Mouse (Mus musculus) G1E (cell line): Measurements from ENCODE around the gene Ccser1. TPM values are rescaled to one million over a fixed set of nuclear protein-coding genes. Genes with fewer than 3 reads are reported as not detected.

ENCODE experiments used
- ATAC-seq: 2 replicates; pipeline ENCODE4 v1.8.0; 2016; ENCODE audit warnings: mild to moderate bottlenecking; ENCODE audit not compliant: insufficient number of reproducible peaks, poor library complexity, low FRiP score, severe bottlenecking; ENCODE audit errors: extremely low read depth
- DNase-seq: peaks from one replicate; pipeline ENCODE4 v3.0.0; 2012; ENCODE audit warnings: low spot score
- H3K27me3 ChIP-seq: 2 replicates; pipeline ENCODE4 v1.6.1; 2012; ENCODE audit warnings: mild to moderate bottlenecking, low read length, inconsistent platforms; ENCODE audit not compliant: insufficient read depth
- H3K36me3 ChIP-seq: replicated peaks from 2 replicates; pipeline ENCODE3; 2012; ENCODE audit warnings: mild to moderate bottlenecking, inconsistent platforms
- H3K4me1 ChIP-seq: 2 replicates; pipeline ENCODE4 v1.6.1; 2012; ENCODE audit warnings: low read depth, low read length, inconsistent platforms, mixed read lengths; ENCODE audit not compliant: insufficient read depth
- H3K4me3 ChIP-seq: 2 replicates; pipeline ENCODE4 v1.5.1; 2012; ENCODE audit warnings: low read depth, mild to moderate bottlenecking, inconsistent platforms, low read length, moderate library complexity, mixed read lengths
- H3K9me3 ChIP-seq: replicated peaks from 2 replicates; pipeline ENCODE4 v1.6.1; 2012; ENCODE audit warnings: inconsistent platforms
- CTCF ChIP-seq: IDR thresholded peaks from 2 replicates; pipeline ENCODE4 v1.5.1; 2012; ENCODE audit warnings: low read depth, low read length, inconsistent platforms, mixed read lengths
- GATA1 ChIP-seq: IDR thresholded peaks from 2 replicates; pipeline ENCODE4 v1.6.1; 2012; ENCODE audit warnings: borderline replicate concordance, low read length, inconsistent platforms, mixed read lengths
- GATA2 ChIP-seq: IDR thresholded peaks from 2 replicates; pipeline ENCODE4 v1.6.1; 2012; ENCODE audit warnings: low read depth, low read length, inconsistent platforms, borderline replicate concordance
- POLR2AphosphoS5 ChIP-seq: IDR thresholded peaks from 2 replicates; pipeline ENCODE4 v1.6.1; 2012; ENCODE audit warnings: low read depth, low read length, inconsistent platforms; ENCODE audit not compliant: insufficient replicate concordance
- TAL1 ChIP-seq: conservative IDR thresholded peaks from 2 replicates; pipeline ENCODE4 v1.6.1; 2012; ENCODE audit warnings: low read depth, low read length, inconsistent platforms, mixed read lengths
- polyA plus RNA-seq: library from polyadenylated mRNA; stranded (reverse); fragments of >175 nt; gene quantifications from 2 replicates; pipeline ENCODE4 v1.2.3, GENCODE M21; 2012
- total RNA-seq, 2 experiments: library from RNA; stranded (forward) in 1 of 2; stranded (reverse) in 1 of 2; fragments of 200-1000 nt in 1 of 2; fragments of >200 nt in 1 of 2; fragmentation: Nextera tagmentation in 1 of 2; gene quantifications; 2 replicates each; pipeline ENCODE4 v1.2.3; 2014 to 2017

Ccser1 gene
- total and polyA plus RNA-seq, 3 experiments = 0.11 TPM; not detected in 2

GRCm38 (mm10) chr6:61347045-61347838 is 167.1 kb downstream of the Ccser1 start:
- Histone ChIP-seq H3K4me3 (no peak overlapping the region), H3K36me3 (no peaks in the 10 kb centered on the region), H3K27me3 (no peaks in the 10 kb centered on the region), H3K9me3 (no peaks in the 10 kb centered on the region), H3K4me1 (no peaks in the 10 kb centered on the region)
- TF ChIP-seq TAL1 = no peak
- TF ChIP-seq GATA1 = no peak
- no peak for TF ChIP-seq CTCF
- TF ChIP-seq GATA2 = no peak
- TF ChIP-seq POLR2AphosphoS5 = no peak
- DNase-seq (no peak), ATAC-seq (no peak)

GRCm38 (mm10) chr6:61363722-61364121 is 183.6 kb downstream of the Ccser1 start:
- no peaks in the 10 kb centered on the region for H3K9me3 ChIP-seq
- no peak overlapping the region for H3K4me3 ChIP-seq
- TF ChIP-seq GATA1 (no peak), GATA2 (no peak), TAL1 (no peak), POLR2AphosphoS5 (no peak), CTCF (no peak)
- DNase-seq = no peak
- no peaks in the 10 kb centered on the region for H3K27me3 ChIP-seq
- no peaks in the 10 kb centered on the region for H3K36me3 ChIP-seq
- H3K4me1 ChIP-seq = no peaks in the 10 kb centered on the region
- no peak for ATAC-seq

- no peak for ATAC-seq
- H3K4me1 ChIP-seq = no peaks in the 10 kb centered on the region
These were observed 202.4 kb downstream of the Ccser1 start for GRCm38 (mm10) chr6:61382526-61382925.

GRCm38 (mm10) chr6:61382991-61383390 is 202.9 kb downstream of the Ccser1 start:
- no peak for ATAC-seq
- Histone ChIP-seq H3K9me3 (no peaks in the 10 kb centered on the region), H3K4me3 (no peak overlapping the region), H3K4me1 (no peaks in the 10 kb centered on the region), H3K36me3 (no peaks in the 10 kb centered on the region), H3K27me3 (no peaks in the 10 kb centered on the region)
- no peak for TF ChIP-seq TAL1
- TF ChIP-seq GATA2 = no peak
- TF ChIP-seq GATA1 = no peak
- TF ChIP-seq CTCF = no peak
- no peak for TF ChIP-seq POLR2AphosphoS5
- DNase-seq = no peak

More at GRCm38 (mm10) chr6:61382526-61382925, 202.4 kb downstream of the Ccser1 start:
- no peaks in the 10 kb centered on the region for H3K36me3 ChIP-seq
- H3K9me3 ChIP-seq = no peaks in the 10 kb centered on the region
- TF ChIP-seq GATA1 (no peak), POLR2AphosphoS5 (no peak), CTCF (no peak), TAL1 (no peak), GATA2 (no peak)
- no peak overlapping the region for H3K4me3 ChIP-seq
- H3K27me3 ChIP-seq = no peaks in the 10 kb centered on the region
- DNase-seq = no peak

- no peak for ATAC-seq
- H3K9me3 ChIP-seq = no peaks in the 10 kb centered on the region
- H3K4me1 ChIP-seq = no peaks in the 10 kb centered on the region
- no peak for DNase-seq
- no peaks in the 10 kb centered on the region for H3K27me3 ChIP-seq
- H3K36me3 ChIP-seq = no peaks in the 10 kb centered on the region
- H3K4me3 ChIP-seq = no peak overlapping the region
- TF ChIP-seq TAL1 = no peak
- no peak for TF ChIP-seq GATA2
- no peak for TF ChIP-seq POLR2AphosphoS5
- no peak for TF ChIP-seq CTCF
- no peak for TF ChIP-seq GATA1
These were observed 206.9 kb downstream of the Ccser1 start for GRCm38 (mm10) chr6:61387046-61387445.

- ATAC-seq = no peak
- Histone ChIP-seq H3K36me3 (no peaks in the 10 kb centered on the region), H3K9me3 (no peaks in the 10 kb centered on the region), H3K4me1 (no peaks in the 10 kb centered on the region), H3K4me3 (no peak overlapping the region), H3K27me3 (no peaks in the 10 kb centered on the region)
- DNase-seq = no peak
- TF ChIP-seq POLR2AphosphoS5 (no peak), TAL1 (no peak), CTCF (no peak), GATA2 (no peak), GATA1 (no peak)
These were observed 247.4 kb downstream of the Ccser1 start for GRCm38 (mm10) chr6:61427490-61427889.
